Mouse (Mus musculus): ENCODE measurements around the gene Ap3s2.
A peak's percentile ranks its signal among the peaks of the same experiment; 100 is the strongest.

The Ap3s2 gene

GRCm38 (mm10) chr7:79883613-79884334, 36.7 kb downstream of the Ap3s2 start:
- DNase-seq, result no peak

GRCm38 (mm10) chr7:79881901-79882300, 38.5 kb downstream of the Ap3s2 start:
- DNase-seq, result no peak

GRCm38 (mm10) chr7:79880998-79881397, 39.5 kb downstream of the Ap3s2 start:
- DNase-seq, result peak; percentile 42

GRCm38 (mm10) chr7:79880033-79880432, 40.4 kb downstream of the Ap3s2 start:
- DNase-seq, result no peak

- DNase-seq, result no peak
These were observed 41.9 kb downstream of the Ap3s2 start for GRCm38 (mm10) chr7:79878455-79879025.

GRCm38 (mm10) chr7:79873407-79873806, 47.0 kb downstream of the Ap3s2 start:
- no peak for DNase-seq

GRCm38 (mm10) chr7:79871797-79872345, 48.6 kb downstream of the Ap3s2 start:
- no peak for DNase-seq

- no peak for DNase-seq
These were observed 51.3 kb downstream of the Ap3s2 start for GRCm38 (mm10) chr7:79869072-79869719.

GRCm38 (mm10) chr7:79868475-79868874, 52.0 kb downstream of the Ap3s2 start:
- DNase-seq, result peak; percentile 63

- no peak for DNase-seq
These were observed 52.6 kb downstream of the Ap3s2 start for GRCm38 (mm10) chr7:79867861-79868260.

GRCm38 (mm10) chr7:79866294-79867000, 54.0 kb downstream of the Ap3s2 start:
- DNase-seq, result peak; percentile 82

GRCm38 (mm10) chr7:79861794-79862193, 58.7 kb downstream of the Ap3s2 start:
- DNase-seq, result no peak

GRCm38 (mm10) chr7:79860811-79861210, 59.6 kb downstream of the Ap3s2 start, which contains the start of gene Anpep:
Gene Anpep, minus strand, starts transcription at chr7:79861059.
- no peak for DNase-seq

- no peak for DNase-seq
These were observed 61.4 kb downstream of the Ap3s2 start for GRCm38 (mm10) chr7:79858956-79859630.

- no peak for DNase-seq
These were observed 62.1 kb downstream of the Ap3s2 start for GRCm38 (mm10) chr7:79858202-79858934.

- no peak for DNase-seq
These were observed 64.1 kb downstream of the Ap3s2 start for GRCm38 (mm10) chr7:79856305-79856704.

GRCm38 (mm10) chr7:79847456-79848451, 72.7 kb downstream of the Ap3s2 start:
- peak; percentile 55 for DNase-seq

- no peak for DNase-seq
These were observed 74.1 kb downstream of the Ap3s2 start for GRCm38 (mm10) chr7:79846342-79846741.

- DNase-seq, result no peak
These were observed 76.2 kb downstream of the Ap3s2 start for GRCm38 (mm10) chr7:79844090-79844802.

GRCm38 (mm10) chr7:79842163-79842562, 78.3 kb downstream of the Ap3s2 start:
- peak; percentile 85 for DNase-seq
